Mouse (Mus musculus) Patski (cell line): ENCODE data around the gene Tmc1. TPM values are rescaled to one million over a fixed set of nuclear protein-coding genes. Genes with fewer than 3 reads are reported as not detected.

ENCODE experiments used
- ATAC-seq: fragments of 100-300 bp; one replicate; pipeline ENCODE4 v1.8.0; 2021
- CTCF ChIA-PET: fragments of 350-600 bp; sonication (Branson Sonifier 250); formaldehyde crosslinking; loops from one replicate; lab custom pipeline; 2022; ENCODE audit warnings: inconsistent platforms; lab: Charles Lee
- POLR2A ChIA-PET: fragments of 350-600 bp; sonication (Branson Sonifier 250); formaldehyde crosslinking; loops from one replicate; lab custom pipeline; 2022; ENCODE audit warnings: antibody characterized with exemption, inconsistent platforms; lab: Charles Lee
- DNase-seq: peaks from one replicate; pipeline ENCODE4 v3.0.0-alpha.2; 2011; ENCODE audit warnings: low read depth, low spot score
- H3K27me3 ChIP-seq: fragments of 371-371 bp; one replicate; pipeline ENCODE4 v1.5.1; 2021
- CTCF ChIP-seq: fragments of 100-300 bp; IDR thresholded peaks from one replicate; pipeline ENCODE4 v1.5.1; 2021
- in situ Hi-C: fragments of 300-500 bp; cut with MboI; formaldehyde crosslinking; loops from 3 replicates; pipeline ENCODE4 v1.11.1; 2018; ENCODE audit warnings: low pct_unique_long_range_greater_than_20kb, mixed read lengths
- polyA plus RNA-seq: library from polyadenylated mRNA; unstranded; gene quantifications from one replicate; pipeline ENCODE4 v1.2.3, GENCODE M21; 2021

Gene Tmc1
- polyA plus RNA-seq, result not detected

DNA sequence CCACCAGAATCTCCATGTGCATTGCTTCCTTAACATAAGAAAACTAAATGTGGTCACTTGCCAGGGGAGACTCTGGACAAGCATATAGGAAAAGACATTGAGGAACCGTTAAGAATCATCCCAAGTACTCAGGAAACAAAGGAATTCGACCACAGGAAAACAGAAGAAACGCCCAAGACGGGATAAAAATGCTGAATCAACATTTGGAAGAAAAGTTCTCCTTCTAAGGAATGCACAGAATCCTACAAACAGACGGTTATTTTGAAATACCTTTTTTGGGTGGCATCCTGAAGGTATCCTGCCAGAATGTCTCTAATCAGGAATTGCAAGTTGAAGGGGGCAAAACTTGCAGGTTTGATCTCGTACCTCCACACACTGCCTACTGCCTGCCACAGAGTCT lies at the start of gene Tmc1:
Gene Tmc1 (minus strand): TSS at position 329 of the 400 bp plus-strand sequence.
- TF ChIP-seq CTCF, result no peak
- in situ Hi-C loops, result no loop called here
- peaks cover 84% of the 10 kb centered on the region for H3K27me3 ChIP-seq
- DNase-seq (no peak), ATAC-seq (no peak)
- ChIA-PET POLR2A (no interaction called here), CTCF (interaction anchor here (1.4 kb wide), 1 partner anchor 8 kb away, joined by 3 read pairs; no protein-coding TSS in a partner anchor)

DNA sequence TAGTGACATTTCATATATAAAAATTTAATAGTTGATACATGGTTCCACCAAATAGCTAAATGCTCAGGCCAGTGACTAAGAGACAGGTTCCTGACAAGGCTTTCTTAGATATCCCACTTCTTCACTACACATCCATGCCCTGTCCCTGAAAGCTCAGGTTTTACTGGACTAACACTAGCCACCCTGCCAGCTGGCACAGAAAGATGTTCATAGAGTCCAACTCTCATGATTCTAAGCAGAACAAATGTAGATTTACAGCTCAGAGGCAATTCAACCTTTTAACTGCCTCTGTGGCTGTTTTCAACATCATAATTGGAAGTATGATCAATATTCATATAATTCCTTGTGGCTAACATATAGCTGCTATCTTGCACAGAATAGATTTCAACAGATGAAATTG lies 47.5 kb upstream of the Tmc1 start:
- DNase-seq (no peak), ATAC-seq (no peak)
- no peak for TF ChIP-seq CTCF
- ChIA-PET CTCF (interaction anchor here (0.8 to 1.2 kb wide), 2 partner anchors 18 to 28 kb away, joined by 3 read pairs; no protein-coding TSS in a partner anchor), POLR2A (no interaction called here)
- in situ Hi-C loops, result no loop called here
- H3K27me3 ChIP-seq, result peaks cover 84% of the 10 kb centered on the region

DNA sequence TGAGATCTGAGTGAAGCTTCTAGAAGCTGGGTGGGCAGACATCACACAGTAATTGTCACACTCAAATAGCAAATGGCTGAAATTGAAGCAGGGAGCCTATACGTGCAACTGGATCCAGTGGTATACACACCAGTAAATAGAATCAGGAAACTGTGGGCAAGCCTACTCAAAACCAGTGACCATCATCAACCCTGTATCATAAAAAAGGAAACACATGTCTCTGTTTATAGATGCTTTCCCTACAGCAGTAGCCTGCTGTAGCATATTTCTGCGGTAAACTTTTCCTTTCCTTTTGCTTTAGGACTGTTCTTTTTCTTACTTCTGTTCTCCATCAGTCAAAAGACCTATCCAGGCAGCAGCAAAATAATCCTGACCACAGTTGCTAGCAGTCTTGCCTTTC lies 25.2 kb upstream of the Tmc1 start:
- CTCF ChIA-PET, result no interaction called here
- DNase-seq (no peak), ATAC-seq (no peak)
- POLR2A ChIA-PET, result no interaction called here
- TF ChIP-seq CTCF, result no peak
- H3K27me3 ChIP-seq, result peaks cover 22% of the 10 kb centered on the region
- in situ Hi-C loops, result no loop called here

DNA sequence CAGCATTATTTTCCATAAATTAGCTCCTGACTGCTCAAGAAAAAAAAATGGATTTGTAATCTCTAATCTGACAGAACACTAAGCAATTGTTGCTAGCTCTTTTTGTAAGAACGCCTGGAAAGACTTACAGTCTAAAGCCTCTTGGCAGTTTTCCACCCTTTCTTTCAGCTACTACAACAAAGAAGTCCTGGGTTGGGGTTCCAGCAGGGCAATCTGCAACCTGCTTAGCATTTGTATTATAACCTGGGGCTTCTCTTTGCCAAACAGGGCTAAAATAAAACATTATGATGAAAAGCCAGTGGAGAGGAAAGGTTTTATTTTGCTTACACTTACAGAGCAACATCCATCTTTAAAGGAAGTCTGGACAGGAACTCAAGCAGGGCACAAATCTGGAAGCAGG lies 24.1 kb upstream of the Tmc1 start:
- H3K27me3 ChIP-seq, result peaks cover 22% of the 10 kb centered on the region
- DNase-seq, result no peak
- ChIA-PET POLR2A (no interaction called here), CTCF (no interaction called here)
- TF ChIP-seq CTCF, result no peak
- in situ Hi-C loops, result no loop called here
- ATAC-seq, result no peak

DNA sequence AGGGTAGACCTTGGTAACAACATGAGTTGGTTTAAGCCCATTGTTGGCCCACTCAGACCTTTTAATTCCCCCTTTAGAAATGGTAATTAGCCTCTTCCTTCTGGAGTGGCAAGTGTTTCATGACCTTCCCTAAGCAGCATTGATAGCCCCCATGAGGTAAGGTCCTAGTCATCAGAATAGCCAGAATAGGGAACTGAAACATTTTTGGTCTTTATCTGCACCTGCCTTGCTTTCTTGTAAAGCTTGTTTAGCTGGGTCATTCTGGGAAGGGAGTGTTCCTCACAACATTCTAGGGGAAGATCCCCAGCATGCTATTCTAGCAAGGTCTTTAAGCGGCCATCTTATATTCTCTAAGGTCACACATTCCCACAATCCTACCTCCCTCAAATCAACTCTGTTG lies 17.9 kb upstream of the Tmc1 start:
- no peak for TF ChIP-seq CTCF
- in situ Hi-C loops, result no loop called here
- ChIA-PET CTCF (no interaction called here), POLR2A (no interaction called here)
- H3K27me3 ChIP-seq, result peaks cover 5% of the 10 kb centered on the region
- ATAC-seq (no peak), DNase-seq (no peak)

DNA sequence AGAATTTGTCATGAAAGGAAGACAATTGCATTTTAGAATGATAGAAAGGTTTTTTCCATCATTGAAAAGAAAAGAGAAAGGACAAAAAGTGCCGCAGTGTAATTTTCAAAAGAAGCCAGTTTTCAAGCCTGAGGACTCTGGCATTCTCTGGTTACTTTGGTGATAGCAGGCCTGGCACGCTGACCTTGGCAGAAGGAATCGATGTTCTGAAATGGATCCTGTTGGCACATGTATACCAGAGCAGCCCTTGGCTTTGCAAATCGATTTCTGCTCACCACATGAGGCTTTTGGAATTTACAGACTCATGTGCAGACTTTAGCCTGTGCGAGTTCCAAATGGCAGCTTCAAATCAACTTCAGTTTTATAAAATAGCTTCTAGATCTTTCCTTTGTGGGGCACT lies 813 bp upstream of the Tmc1 start:
- no peak for TF ChIP-seq CTCF
- CTCF ChIA-PET, result interaction anchor here (1.2 to 1.4 kb wide), 2 partner anchors 9 to 10 kb away, joined by 3 to 6 read pairs; no protein-coding TSS in a partner anchor
- in situ Hi-C loops, result no loop called here
- DNase-seq (no peak), ATAC-seq (no peak)
- peaks cover 82% of the 10 kb centered on the region for H3K27me3 ChIP-seq
- POLR2A ChIA-PET, result no interaction called here

DNA sequence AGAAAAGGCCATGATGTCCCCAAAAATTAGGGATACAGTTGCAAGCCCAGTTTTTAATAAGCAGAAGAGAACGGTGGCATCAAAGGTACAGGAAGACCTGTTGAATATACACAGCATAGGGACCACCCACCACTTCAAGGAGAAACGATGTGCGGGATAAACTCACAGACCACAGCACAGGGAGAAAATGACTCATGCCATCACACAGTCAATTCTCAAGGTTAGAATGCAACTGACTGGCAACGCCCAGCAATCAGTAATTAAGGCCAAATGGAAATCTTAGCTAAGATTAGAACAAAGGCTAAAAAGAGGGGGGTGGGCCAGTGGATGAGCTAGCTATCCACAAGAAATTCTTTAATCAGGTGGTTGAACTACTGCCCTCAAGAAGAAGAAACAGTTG lies 9.6 kb downstream of the Tmc1 start:
- H3K27me3 ChIP-seq, result peaks cover 85% of the 10 kb centered on the region
- DNase-seq (no peak), ATAC-seq (no peak)
- ChIA-PET CTCF (interaction anchor here (1.4 kb wide), 1 partner anchor 9 kb away, joined by 3 read pairs; no protein-coding TSS in a partner anchor), POLR2A (no interaction called here)
- in situ Hi-C loops, result no loop called here
- TF ChIP-seq CTCF, result no peak

DNA sequence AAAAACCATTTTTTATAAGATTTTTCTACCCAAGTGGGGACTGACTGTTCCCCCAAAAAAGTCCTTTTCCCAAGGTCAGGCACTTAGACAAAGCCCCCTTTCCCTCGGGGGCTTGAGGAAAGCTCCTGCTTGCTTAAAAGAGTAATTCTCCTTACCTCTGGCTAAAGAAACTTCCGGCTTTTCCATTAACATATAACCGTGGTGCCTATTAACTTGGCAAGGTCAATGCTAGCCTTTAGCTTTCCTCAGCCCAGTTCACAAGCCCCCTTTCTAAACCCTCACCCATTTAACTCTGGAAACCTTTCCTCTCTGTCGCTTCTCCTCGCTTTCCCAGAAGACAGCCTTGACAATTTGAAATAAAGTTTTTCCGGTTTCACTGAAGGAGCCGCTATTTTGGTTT lies 29.7 kb downstream of the Tmc1 start:
- peaks cover 54% of the 10 kb centered on the region for H3K27me3 ChIP-seq
- no peak for ATAC-seq
- in situ Hi-C loops, result no loop called here
- ChIA-PET CTCF (no interaction called here), POLR2A (no interaction called here)
- no peak for DNase-seq
- TF ChIP-seq CTCF, result no peak

DNA sequence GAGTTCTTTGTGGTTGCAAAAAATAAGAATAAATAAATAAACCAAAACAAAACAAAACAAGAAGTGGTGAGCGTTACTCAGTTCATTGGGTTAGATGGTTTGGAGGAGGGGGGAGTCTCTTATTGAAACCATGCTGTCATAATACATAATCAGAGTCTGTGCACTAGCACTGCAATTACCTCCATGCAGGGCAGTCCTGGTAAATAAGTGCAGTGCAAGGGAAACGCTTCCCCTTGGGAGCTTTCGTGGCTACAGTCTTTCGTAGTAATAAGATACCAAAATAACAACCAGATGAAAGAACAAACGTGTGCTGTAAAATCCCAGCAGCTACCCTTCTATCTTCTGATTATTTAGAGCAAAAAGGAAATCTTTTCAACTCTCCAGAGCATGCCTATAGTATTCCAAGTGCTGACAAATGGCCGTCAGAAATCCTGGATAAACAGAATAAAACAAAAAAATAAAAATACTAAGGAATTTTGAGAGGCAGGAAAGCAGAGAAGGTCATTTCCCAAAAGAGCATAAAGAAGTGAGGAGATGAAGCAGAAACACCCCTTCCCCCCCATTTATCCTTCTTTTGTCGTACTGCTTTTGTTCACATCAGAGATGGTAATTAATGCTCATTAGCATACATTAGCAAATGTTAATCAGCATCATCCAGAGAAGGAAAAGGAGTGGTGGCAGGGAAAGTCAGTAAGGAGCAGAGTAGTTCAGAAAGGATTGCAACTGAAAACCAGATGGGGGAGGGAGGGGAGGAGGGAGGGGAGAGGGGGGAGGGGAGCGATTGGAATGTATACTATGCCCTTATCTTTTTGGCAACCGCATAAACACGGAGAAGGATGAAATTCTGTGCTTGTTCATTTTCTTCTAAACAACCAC lies 30.4 kb downstream of the Tmc1 start:
- ChIA-PET CTCF (interaction anchor here (1.2 kb wide), 1 partner anchor 21 kb away, joined by 3 read pairs; no protein-coding TSS in a partner anchor), POLR2A (interaction anchor here (0.6 kb wide), 1 partner anchor 10 kb away, joined by 4 read pairs; no protein-coding TSS in a partner anchor)
- no peak for TF ChIP-seq CTCF
- in situ Hi-C loops, result no loop called here
- DNase-seq (no peak), ATAC-seq (no peak)
- H3K27me3 ChIP-seq, result peaks cover 54% of the 10 kb centered on the region

DNA sequence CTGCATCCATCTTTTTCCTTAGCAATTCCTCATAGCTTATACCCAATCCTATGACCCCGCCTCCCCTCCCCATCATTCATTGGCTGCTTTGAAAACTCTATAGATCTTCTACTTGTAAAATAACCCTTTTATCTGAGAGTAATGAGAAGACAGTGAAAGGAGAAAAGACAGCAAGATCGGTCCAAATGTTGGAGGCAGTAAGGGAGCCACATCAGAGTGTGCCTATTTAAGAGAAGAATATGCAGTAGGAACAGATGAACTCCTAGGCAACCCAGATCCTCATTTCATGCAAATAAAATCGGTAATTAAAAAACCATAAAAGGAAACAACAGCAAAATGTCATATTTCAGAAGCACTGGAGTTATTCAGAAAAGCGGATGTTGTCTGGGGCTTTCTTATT lies 35.8 kb downstream of the Tmc1 start:
- DNase-seq (no peak), ATAC-seq (no peak)
- in situ Hi-C loops, result no loop called here
- ChIA-PET POLR2A (no interaction called here), CTCF (no interaction called here)
- no peak for TF ChIP-seq CTCF
- H3K27me3 ChIP-seq, result peaks cover 57% of the 10 kb centered on the region

DNA sequence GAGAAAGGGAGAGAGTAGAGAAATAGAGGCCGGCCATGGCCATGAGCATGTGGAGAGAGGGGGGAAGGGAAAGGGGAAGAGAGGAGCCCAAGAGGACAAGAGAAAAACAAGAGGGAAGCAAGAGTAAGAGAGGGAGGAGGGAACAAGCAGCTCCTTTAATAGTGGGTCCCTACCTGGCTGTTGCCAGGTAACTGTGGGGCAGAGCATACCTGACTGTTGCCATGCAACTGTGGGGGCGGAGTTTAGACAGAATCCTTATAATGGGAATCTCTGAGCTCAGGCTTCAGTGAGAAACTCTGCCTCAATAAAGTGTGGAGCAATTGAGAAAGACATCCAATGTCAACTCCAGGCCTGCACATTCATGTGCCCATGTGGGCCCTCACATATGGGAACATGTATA lies 38.9 kb downstream of the Tmc1 start:
- ChIA-PET CTCF (interaction anchor here (1.8 kb wide), 1 partner anchor 14 kb away, joined by 7 read pairs; no protein-coding TSS in a partner anchor), POLR2A (no interaction called here)
- in situ Hi-C loops, result no loop called here
- DNase-seq (no peak), ATAC-seq (no peak)
- peaks cover 49% of the 10 kb centered on the region for H3K27me3 ChIP-seq
- TF ChIP-seq CTCF, result no peak
